Mouse (Mus musculus) G1E (cell line): ENCODE data around the gene Dnaaf3.

Source experiments
- CTCF ChIP-seq: IDR thresholded peaks from 2 replicates; pipeline ENCODE4 v1.5.1; 2012; ENCODE audit warnings: low read depth, low read length, inconsistent platforms, mixed read lengths
- GATA1 ChIP-seq: IDR thresholded peaks from 2 replicates; pipeline ENCODE4 v1.6.1; 2012; ENCODE audit warnings: borderline replicate concordance, low read length, inconsistent platforms, mixed read lengths
- POLR2AphosphoS5 ChIP-seq: IDR thresholded peaks from 2 replicates; pipeline ENCODE4 v1.6.1; 2012; ENCODE audit warnings: low read depth, low read length, inconsistent platforms; ENCODE audit not compliant: insufficient replicate concordance

GRCm38 (mm10) chr7:4500892-4501471 is 31.3 kb downstream of the Dnaaf3 start:
- TF ChIP-seq CTCF (no peak), POLR2AphosphoS5 (no peak), GATA1 (no peak)
